Mouse (Mus musculus): ENCODE results near the gene Olfr480.

Gene Olfr480

DNA sequence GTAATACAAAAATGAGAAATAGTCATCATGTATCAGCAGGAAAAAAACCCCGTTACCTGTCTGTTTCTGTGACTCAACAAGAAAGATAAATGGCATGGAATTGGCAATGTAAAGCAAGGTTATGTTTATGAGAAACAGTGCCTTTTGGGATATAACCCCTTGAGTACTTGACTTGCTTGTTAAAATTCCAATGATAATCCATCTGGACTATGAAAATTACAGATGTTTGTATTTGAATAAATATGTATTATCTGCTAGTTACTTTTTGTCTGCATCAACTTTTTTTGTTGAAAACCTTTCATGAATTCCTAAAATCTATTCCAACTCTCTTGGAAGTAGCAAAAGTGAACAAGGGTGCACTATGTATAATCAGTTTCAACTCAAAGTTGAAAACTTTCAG lies at the start of gene Olfr480:
Olfr480 (minus strand) TSS at position 101 of the 400 bp plus-strand sequence.
- H3K27me3 ChIP-seq (ENCODE audit: control insufficient read depth, insufficient read depth, low read length, poor library complexity, severe bottlenecking), result no peaks in the 10 kb centered on the region
- H3K36me3 ChIP-seq (ENCODE audit: control insufficient read depth, insufficient read depth, low read length, poor library complexity, severe bottlenecking), result no peaks in the 10 kb centered on the region
- no peak for DNase-seq (ENCODE audit: low read depth, low spot score)

DNA sequence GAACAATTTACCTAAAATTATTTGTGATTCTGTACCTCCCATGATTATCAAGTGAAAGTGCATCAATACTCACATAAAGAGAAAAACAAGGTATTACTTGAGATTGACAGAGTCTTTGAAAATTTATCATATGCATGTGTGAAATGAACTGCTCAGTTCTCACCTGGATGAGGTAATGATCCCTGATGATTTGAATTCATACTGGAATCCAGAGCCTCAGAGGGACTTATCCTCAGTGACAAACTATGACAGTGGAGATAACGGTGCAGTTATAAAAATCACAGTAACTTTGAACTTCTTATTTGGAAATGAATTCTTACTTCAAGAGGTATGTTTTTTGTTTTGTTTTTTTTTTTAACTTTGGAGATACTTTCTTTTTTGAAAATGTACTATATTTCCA lies 33.4 kb upstream of the Olfr480 start, which contains the start of gene Olfr483:
Olfr483 (plus strand) TSS at position 301 of the 400 bp plus-strand sequence.
- no peaks in the 10 kb centered on the region for H3K36me3 ChIP-seq (ENCODE audit: control insufficient read depth, insufficient read depth, low read length, poor library complexity, severe bottlenecking)
- no peak for DNase-seq (ENCODE audit: low read depth, low spot score)
- no peaks in the 10 kb centered on the region for H3K27me3 ChIP-seq (ENCODE audit: control insufficient read depth, insufficient read depth, low read length, poor library complexity, severe bottlenecking)

DNA sequence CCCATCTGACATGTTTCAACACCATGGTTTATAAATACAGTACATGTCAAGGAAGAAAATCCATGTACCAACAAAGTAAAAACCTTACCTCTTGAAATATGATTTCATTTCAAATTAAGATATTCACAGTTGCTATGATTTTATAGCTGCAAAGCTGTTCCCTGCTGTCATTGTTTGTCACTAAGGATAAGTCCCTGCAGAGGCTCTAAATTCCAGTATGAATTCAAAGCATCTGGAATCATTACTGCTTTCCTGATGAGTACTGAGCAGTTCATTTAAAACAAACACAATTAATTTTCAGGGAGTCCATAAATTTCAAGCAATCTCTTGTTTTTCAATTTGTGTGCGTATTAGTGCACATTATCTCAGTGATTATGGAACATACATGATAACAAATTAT lies 30.3 kb upstream of the Olfr480 start, which contains the start of gene Olfr482:
Olfr482 (minus strand) TSS at position 101 of the 400 bp plus-strand sequence.
- no peak for DNase-seq (ENCODE audit: low read depth, low spot score)
- no peaks in the 10 kb centered on the region for H3K27me3 ChIP-seq (ENCODE audit: control insufficient read depth, insufficient read depth, low read length, poor library complexity, severe bottlenecking)
- H3K36me3 ChIP-seq (ENCODE audit: control insufficient read depth, insufficient read depth, low read length, poor library complexity, severe bottlenecking), result no peaks in the 10 kb centered on the region

DNA sequence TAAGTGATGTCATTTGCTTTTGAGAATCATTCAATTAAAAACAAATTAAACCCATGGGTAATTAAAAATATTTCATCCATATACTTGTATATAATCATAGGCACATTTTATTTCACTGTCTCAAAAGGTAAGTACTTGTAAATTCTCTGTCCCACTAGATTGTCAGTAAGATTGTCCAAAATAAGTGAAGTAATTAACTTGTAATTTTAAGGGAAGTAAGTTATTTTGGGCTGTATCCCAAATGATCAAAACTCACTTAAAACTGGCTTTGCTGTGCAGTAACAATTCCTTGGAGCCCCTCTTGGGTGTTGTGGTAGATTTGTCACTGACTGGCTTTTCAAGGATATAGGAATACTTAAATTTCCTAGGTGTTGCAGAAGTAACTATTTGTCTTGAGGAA lies 12.4 kb upstream of the Olfr480 start, which contains the start of gene Olfr481:
Olfr481 (plus strand) TSS at position 301 of the 400 bp plus-strand sequence.
- Histone ChIP-seq H3K36me3 (ENCODE audit: control insufficient read depth, insufficient read depth, low read length, poor library complexity, severe bottlenecking) (no peaks in the 10 kb centered on the region), H3K27me3 (ENCODE audit: control insufficient read depth, insufficient read depth, low read length, poor library complexity, severe bottlenecking) (no peaks in the 10 kb centered on the region)
- no peak for DNase-seq (ENCODE audit: low read depth, low spot score)

DNA sequence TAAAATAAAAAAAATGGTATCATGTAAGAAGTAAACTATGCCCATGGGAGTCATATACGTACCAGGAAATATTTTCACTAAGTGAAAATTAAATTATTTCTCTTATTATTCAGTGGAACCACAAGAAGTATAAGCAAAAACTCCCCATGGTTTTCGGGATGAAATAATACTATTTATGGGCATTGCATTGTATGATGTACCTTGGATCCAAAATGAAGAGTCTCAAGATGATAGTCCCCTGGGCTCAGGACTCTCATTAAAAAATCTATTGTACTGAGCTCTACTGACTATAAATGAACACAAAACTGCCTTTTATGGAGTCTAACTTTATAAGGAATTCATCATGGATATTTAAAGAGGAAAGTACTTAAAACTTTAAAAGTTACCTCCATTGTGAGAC lies 16.8 kb downstream of the Olfr480 start, which contains the start of gene Olfr479:
Olfr479 (plus strand) TSS at position 301 of the 400 bp plus-strand sequence.
- DNase-seq (ENCODE audit: low read depth, low spot score), result no peak
- H3K27me3 ChIP-seq (ENCODE audit: control insufficient read depth, insufficient read depth, low read length, poor library complexity, severe bottlenecking), result no peaks in the 10 kb centered on the region
- H3K36me3 ChIP-seq (ENCODE audit: control insufficient read depth, insufficient read depth, low read length, poor library complexity, severe bottlenecking), result no peaks in the 10 kb centered on the region

DNA sequence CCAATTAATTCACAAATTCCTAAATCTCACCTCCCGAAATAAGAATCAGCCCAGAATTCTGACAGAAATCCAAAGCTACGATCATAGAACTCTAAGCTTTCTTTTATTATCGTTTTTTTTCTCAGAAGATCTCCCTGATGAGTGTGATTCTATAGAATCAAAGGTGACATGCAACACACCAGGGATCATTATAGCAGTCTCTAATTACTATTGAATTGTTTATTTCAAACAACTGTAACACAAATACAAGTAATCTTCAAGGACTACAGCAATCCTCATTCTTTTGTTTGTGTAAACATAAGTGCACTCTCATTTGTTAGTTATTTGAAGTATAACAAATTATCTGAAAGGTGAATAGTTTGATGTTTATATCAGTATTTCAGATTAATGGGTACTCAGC lies 33.3 kb downstream of the Olfr480 start, which contains the start of gene Olfr478:
Olfr478 (minus strand) TSS at position 101 of the 400 bp plus-strand sequence.
- no peaks in the 10 kb centered on the region; the same call in 1 of the 2 replicates for H3K27me3 ChIP-seq (ENCODE audit: control insufficient read depth, insufficient read depth, low read length, poor library complexity, severe bottlenecking)
- DNase-seq (ENCODE audit: low read depth, low spot score), result no peak
- no peaks in the 10 kb centered on the region for H3K36me3 ChIP-seq (ENCODE audit: control insufficient read depth, insufficient read depth, low read length, poor library complexity, severe bottlenecking)
